Mouse (Mus musculus) G1E-ER4 (cell line): ENCODE data around the gene Arhgap8. TPM values are rescaled to one million over a fixed set of nuclear protein-coding genes. Genes with fewer than 3 reads are reported as not detected.

Experiments
- GATA1 ChIP-seq: IDR thresholded peaks from one replicate; pipeline ENCODE4 v1.8.0; 2012; ENCODE audit warnings: low read length, inconsistent platforms
- polyA plus RNA-seq: library from polyadenylated mRNA; stranded (reverse); fragments of >175 nt; gene quantifications from 2 replicates; pipeline ENCODE4 v1.2.3, GENCODE M21; 2012

Gene Arhgap8
- polyA plus RNA-seq, 1 experiment = not detected

DNA sequence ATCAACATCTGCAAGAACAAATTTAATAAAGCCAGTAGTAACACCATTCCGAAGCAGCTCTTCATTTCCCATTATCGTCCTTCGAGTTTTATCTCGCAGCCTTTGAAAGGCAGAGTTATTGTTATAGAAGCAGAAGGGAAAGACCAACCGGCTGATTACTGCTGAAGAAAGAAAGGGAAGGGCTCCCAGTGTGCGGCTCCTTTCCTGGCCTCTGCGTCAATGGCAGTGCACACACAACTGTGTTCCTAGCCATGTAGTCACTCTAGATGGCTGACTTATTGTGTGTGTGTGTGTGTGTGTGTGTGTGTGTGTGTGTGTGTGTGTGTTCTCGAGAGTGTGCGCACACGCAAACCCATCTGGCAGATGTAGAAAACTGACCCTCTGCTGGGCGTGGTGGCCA is 4.7 kb upstream of the Arhgap8 start:
- TF ChIP-seq GATA1 = no peak

- no peak for TF ChIP-seq GATA1
Observed at GRCm38 (mm10) chr15:84718785-84719184, 1.1 kb upstream of the Arhgap8 start.

- no peak for TF ChIP-seq GATA1
Observed at GRCm38 (mm10) chr15:84720291-84721204, 696 bp downstream of the Arhgap8 start.

- TF ChIP-seq GATA1 = no peak
Observed at GRCm38 (mm10) chr15:84724199-84724598, 4.3 kb downstream of the Arhgap8 start.

DNA sequence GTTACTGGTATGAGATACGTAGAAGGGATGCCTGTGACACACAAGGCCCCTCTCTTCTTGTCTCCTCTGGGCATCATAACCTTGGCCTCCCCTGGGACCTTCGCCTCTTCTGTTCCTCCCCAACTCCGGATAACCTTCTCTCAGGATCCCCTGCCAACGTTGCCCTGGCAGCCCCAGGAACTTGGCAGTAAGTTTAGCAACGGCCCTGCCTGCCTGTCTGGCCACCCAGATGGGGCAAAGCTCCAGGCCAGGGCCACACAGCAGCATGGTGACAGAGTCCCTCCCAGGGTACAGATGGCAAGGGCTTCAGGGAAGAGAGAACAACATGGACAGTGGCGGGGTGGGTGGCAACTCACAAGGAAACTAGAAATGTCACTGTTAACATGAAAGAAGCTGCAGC is 9.8 kb downstream of the Arhgap8 start:
- TF ChIP-seq GATA1 = no peak

DNA sequence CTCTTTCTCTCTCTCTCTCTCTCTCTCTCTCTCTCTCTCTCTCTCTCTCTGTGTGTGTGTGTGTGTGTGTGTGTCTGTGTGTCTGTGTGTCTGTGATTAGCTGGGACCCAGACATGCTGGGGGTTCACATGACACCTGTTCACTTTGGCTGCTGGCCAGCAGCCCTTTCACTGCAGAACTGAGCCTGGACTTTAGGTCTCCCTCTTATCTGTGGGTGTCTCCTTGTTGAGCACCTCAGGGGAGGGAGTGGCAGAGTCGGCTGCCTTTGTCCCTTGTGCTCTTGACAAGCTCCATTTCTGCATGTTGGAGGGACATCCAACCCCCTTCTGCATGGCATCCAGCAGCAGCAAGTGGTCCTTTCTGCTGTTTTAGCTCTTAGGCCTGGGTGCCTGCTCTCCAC is 11.0 kb downstream of the Arhgap8 start:
- no peak for TF ChIP-seq GATA1

DNA sequence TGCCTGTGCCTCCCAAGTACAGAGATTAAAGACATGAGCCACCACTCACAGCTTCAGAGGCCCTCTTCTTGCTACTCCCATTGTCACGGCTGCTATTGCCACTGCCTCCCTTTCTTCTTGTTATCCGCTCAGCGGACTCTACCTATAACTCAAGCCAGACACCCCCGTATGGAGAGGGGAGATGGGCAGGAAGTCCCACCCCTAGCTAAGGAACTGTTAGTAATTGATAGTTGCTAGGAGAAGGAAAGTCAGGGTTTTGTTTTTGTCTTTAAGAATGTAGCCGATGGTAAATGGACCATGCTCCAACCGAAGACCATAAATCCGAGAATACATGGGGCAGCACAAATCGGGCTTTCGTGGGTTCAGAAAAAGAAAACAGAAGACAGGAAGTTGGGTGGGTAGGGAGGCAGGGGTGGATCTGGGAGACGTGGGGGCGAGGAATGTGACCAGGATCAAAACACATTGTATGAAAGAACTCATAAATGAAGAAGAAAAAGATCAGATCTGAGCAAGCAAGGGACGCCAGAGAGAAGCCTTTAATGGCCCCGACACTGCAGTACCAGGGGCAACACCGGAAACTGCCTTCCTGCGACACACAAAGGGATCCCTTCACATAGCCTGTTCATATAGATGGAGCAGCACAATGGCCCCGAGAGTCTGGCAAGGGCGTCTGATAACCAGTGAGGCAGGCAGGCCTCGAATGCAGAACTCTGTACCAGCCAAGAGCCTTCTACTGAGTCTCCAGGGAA is 12.0 kb downstream of the Arhgap8 start:
- TF ChIP-seq GATA1 = no peak

DNA sequence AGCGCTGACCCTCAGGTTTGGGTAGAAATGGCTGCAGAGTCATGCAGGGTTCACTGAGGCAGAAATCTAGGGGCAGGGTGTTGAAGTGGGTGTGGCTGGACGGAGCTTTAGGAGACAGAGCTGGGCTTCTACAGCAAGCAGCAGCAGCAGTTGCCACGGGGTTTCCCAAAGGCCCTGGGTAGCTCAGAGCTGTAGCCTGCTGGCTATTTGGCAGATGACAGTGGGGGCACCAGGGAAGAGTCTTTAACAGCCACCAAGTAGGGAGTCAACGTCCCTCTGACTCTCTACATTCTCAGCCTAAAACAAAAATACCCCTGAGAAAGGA is 12.5 kb downstream of the Arhgap8 start:
- TF ChIP-seq GATA1 = no peak

DNA sequence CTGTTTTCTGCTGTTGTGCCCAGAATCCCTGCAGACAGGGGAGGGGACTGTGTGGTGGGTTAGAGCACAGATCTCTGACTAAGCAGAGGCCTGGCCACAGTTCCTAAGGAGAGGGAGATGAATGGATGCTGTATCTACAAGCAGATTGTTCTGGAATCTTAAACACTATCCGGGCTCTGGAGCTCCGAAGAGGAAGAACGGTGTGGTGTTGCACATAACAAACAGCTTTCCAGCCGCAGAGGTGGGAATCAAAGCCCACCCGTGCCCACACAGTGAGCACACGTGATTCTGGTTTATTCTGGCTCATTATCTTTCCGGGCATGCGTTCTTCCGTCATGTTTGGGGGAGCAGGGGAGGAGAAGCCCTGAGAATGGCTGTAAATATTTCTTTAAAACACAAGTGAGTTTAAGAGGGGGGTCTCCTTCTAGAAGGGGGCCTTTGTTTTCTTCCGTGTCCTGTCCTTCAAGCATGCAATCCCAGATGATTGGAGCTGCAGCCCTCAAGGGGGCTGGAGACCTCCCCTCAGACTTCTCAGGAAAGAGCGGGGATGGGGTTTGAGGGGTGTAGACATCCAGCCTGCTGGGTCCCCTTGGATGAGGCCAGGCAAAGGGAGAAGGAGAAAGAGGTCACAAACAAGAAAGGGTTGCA is 16.6 kb downstream of the Arhgap8 start:
- no peak for TF ChIP-seq GATA1

- TF ChIP-seq GATA1 = no peak
Observed at GRCm38 (mm10) chr15:84736994-84737346, 17.1 kb downstream of the Arhgap8 start.

DNA sequence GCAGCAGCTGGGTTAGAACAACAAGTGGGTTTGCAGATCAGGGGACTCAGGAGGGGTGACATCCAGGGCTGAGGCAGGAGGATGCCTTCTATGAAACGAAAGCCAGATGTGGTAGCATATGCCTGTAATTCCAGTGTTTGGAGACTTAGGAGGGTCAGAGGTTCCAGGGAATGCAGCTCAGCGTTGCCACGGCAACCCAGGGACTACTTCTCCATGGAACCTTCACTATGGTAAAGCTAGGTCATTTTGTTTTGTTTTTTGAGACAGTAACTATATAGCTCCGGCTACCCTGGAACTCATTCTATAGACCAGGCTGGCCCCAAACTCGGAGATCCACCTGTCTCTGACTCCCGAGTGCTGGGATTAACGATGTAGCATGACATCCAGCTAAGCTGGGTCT is 18.4 kb downstream of the Arhgap8 start:
- no peak for TF ChIP-seq GATA1

GRCm38 (mm10) chr15:84741573-84741972 is 21.7 kb downstream of the Arhgap8 start:
- no peak for TF ChIP-seq GATA1

DNA sequence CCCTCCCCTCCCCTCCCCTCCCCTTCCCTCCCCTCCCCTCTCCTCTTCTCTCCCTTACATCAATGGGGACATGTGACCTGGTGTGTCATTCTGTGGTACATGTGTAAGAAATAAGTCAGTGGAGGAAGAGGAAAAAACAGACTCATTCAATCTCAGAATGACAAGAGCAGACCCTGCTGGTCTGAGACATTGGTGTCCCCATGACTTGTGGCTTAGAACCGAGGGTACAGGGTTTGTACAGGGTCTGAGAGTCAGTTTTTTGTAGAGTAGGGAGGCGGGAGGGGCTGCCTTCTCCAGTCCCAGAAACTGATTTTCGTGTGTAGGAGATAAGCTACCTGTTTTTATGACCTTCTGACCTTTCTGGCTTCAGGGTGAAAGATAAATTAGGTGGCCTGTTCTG is 23.5 kb downstream of the Arhgap8 start:
- TF ChIP-seq GATA1 = no peak

- no peak for TF ChIP-seq GATA1
Observed at GRCm38 (mm10) chr15:84744308-84744707, 24.5 kb downstream of the Arhgap8 start.

GRCm38 (mm10) chr15:84745831-84746230 is 26.0 kb downstream of the Arhgap8 start:
- no peak for TF ChIP-seq GATA1

GRCm38 (mm10) chr15:84754987-84755386 is 35.1 kb downstream of the Arhgap8 start:
- TF ChIP-seq GATA1 = no peak
